Mouse (Mus musculus): ENCODE measurements around the gene Safb.

DNA sequence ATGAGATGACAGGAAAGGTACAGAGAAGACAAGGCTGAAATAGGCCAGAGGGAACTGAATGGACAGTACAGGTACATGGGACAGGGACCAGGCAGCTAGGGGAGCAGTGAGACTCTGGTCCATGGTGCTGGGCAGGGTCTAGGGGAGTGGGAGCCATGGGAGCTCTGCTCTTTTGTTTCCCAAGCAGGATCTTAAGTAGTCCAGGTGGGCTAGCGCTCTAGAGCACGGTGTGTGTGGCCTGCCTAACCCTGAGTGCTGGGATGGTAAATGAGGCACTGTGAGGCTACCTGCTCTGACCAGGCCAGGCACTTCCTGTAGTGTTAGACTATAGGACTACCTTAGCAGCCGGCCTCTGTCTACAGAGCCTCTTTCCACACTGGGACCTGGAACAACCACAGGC lies 32.1 kb downstream of the Safb start:
- TF ChIP-seq CTCF (IDR thresholded peaks at IDR 0.05; ENCODE audit: borderline replicate concordance, insufficient read depth, low read depth, low read length) (no peak), POLR2A (IDR thresholded peaks at IDR 0.05; ENCODE audit: borderline replicate concordance, insufficient read depth, low read length) (no peak)

Data from cerebellum, adult 2 months (tissue).